Mouse (Mus musculus) heart, embryonic 16.5 days (tissue): ENCODE measurements around the gene 4931406C07Rik. TPM values are rescaled to one million over a fixed set of nuclear protein-coding genes. Genes with fewer than 3 reads are reported as not detected.
A peak's percentile ranks its signal among the peaks of the same experiment; 100 is the strongest.
"Not testable (repeated sequence)": the region's sequence is repeated elsewhere in the genome, so short reads cannot be mapped to it uniquely, and the experiment has no call there.

Experiments
- ATAC-seq: fragments of 200-750 bp; cut with Nextera tagmentation; replicated peaks from 2 replicates; pipeline ENCODE4 v1.8.0; 2017; ENCODE audit warnings: moderate number of reproducible peaks; ENCODE audit not compliant: insufficient read depth, low FRiP score; ENCODE audit errors: extremely low read depth
- H3K27ac ChIP-seq: fragments of 300-500 bp; sonication (generic); 2 replicates; pipeline ENCODE4 v1.5.1; 2014; ENCODE audit warnings: mild to moderate bottlenecking, low read length, control low read depth, moderate library complexity
- H3K27me3 ChIP-seq: fragments of 300-500 bp; sonication (generic); 2 replicates; pipeline ENCODE4 v1.6.1; 2014; ENCODE audit warnings: low read length, mixed read lengths; ENCODE audit not compliant: control insufficient read depth, insufficient read depth
- H3K36me3 ChIP-seq: fragments of 300-500 bp; sonication (generic); 2 replicates; pipeline ENCODE4 v1.6.1; 2014; ENCODE audit not compliant: control insufficient read depth, insufficient read depth
- H3K4me1 ChIP-seq: fragments of 300-500 bp; sonication (generic); 2 replicates; pipeline ENCODE4 v1.6.1; 2014; ENCODE audit warnings: low read length, mixed read lengths; ENCODE audit not compliant: control insufficient read depth, insufficient read depth
- H3K4me2 ChIP-seq: fragments of 300-500 bp; sonication (generic); 2 replicates; pipeline ENCODE4 v1.6.1; 2014; ENCODE audit warnings: low read depth, mild to moderate bottlenecking, control low read depth, low read length
- H3K4me3 ChIP-seq: fragments of 300-500 bp; sonication (generic); 2 replicates; pipeline ENCODE4 v1.5.1; 2014; ENCODE audit warnings: mild to moderate bottlenecking, control low read depth, low read length
- H3K9ac ChIP-seq: fragments of 300-500 bp; sonication (generic); 2 replicates; pipeline ENCODE4 v1.6.1; 2014; ENCODE audit warnings: low read length, control low read depth
- H3K9me3 ChIP-seq: fragments of 300-500 bp; sonication (generic); replicated peaks from 2 replicates; pipeline ENCODE4 v1.6.1; 2016; ENCODE audit warnings: low read length; ENCODE audit not compliant: control insufficient read depth
- WGBS: fragments of 180-500 bp; shearing (Covaris S2); extraction: QIAGEN DNeasy Blood & Tissue Kit; methylation state at CpG from one replicate; pipeline ENCODE4 v1.1.7; 2014; 5-methylcytosine and 5-hydroxymethylcytosine counted together
- polyA plus RNA-seq: library from polyadenylated mRNA; unstranded; fragments of >200 nt; fragmentation: Nextera tagmentation; extraction: Ambion mirVana; gene quantifications from 2 replicates; pipeline ENCODE4 v1.2.1, GENCODE M21; 2015

4931406C07Rik gene
- polyA plus RNA-seq, 1 experiment from 2014 or later, result 6.2 TPM

GRCm38 (mm10) chr9:15312054-15312735 lies 5.9 kb upstream of the 4931406C07Rik start:
- WGBS, result 80% methylated on average over 2 of the region's 2 CpGs

GRCm38 (mm10) chr9:15310179-15310578 lies 3.9 kb upstream of the 4931406C07Rik start:
- no peak overlapping the region for H3K4me3 ChIP-seq
- no peaks in the 10 kb centered on the region for H3K27me3 ChIP-seq
- ATAC-seq, result no peak
- no peaks in the 10 kb centered on the region for H3K9me3 ChIP-seq
- peaks cover 52% of the 10 kb centered on the region for H3K36me3 ChIP-seq
- no peak overlapping the region for H3K4me2 ChIP-seq
- H3K9ac ChIP-seq, result no peak overlapping the region
- WGBS, result 89% methylated on average over 1 of the region's 1 CpGs
- H3K4me1 ChIP-seq, result peaks cover 22% of the 10 kb centered on the region
- H3K27ac ChIP-seq, result no peak overlapping the region

More at GRCm38 (mm10) chr9:15312054-15312735, 5.9 kb upstream of the 4931406C07Rik start:
- H3K4me2 ChIP-seq, result no peak overlapping the region
- no peak for ATAC-seq
- H3K4me1 ChIP-seq, result peaks cover 17% of the 10 kb centered on the region
- H3K4me3 ChIP-seq, result no peak overlapping the region
- H3K27ac ChIP-seq, result no peak overlapping the region
- peaks cover 61% of the 10 kb centered on the region for H3K36me3 ChIP-seq
- H3K27me3 ChIP-seq, result no peaks in the 10 kb centered on the region
- H3K9me3 ChIP-seq, result no peaks in the 10 kb centered on the region
- no peak overlapping the region for H3K9ac ChIP-seq

- Histone ChIP-seq H3K27me3 (no peaks in the 10 kb centered on the region), H3K4me3 (no peak overlapping the region), H3K36me3 (peaks cover 44% of the 10 kb centered on the region), H3K4me1 (peaks cover 22% of the 10 kb centered on the region), H3K27ac (no peak overlapping the region), H3K9ac (no peak overlapping the region), H3K9me3 (no peaks in the 10 kb centered on the region), H3K4me2 (no peak overlapping the region)
- 65% methylated on average over 4 of the region's 4 CpGs for WGBS
- no peak for ATAC-seq
Measured at GRCm38 (mm10) chr9:15309425-15309824, 3.2 kb upstream of the 4931406C07Rik start.

- Histone ChIP-seq H3K36me3 (peaks cover 33% of the 10 kb centered on the region), H3K4me2 (no peak overlapping the region; the same call in 1 of the 2 replicates), H3K4me1 (peaks cover 22% of the 10 kb centered on the region), H3K9ac (no peak overlapping the region), H3K27ac (no peak overlapping the region), H3K27me3 (no peaks in the 10 kb centered on the region), H3K4me3 (no peak overlapping the region), H3K9me3 (no peaks in the 10 kb centered on the region)
- WGBS, result 38% methylated on average over 2 of the region's 2 CpGs
- ATAC-seq, result no peak
Measured at GRCm38 (mm10) chr9:15308254-15308653, 2.0 kb upstream of the 4931406C07Rik start.

GRCm38 (mm10) chr9:15307257-15307656 lies 1.0 kb upstream of the 4931406C07Rik start:
- Histone ChIP-seq H3K27ac (peak overlapping the region; percentile 96), H3K9ac (peak overlapping the region; percentile 95), H3K4me3 (peak overlapping the region; percentile 95), H3K9me3 (no peaks in the 10 kb centered on the region), H3K36me3 (peaks cover 28% of the 10 kb centered on the region), H3K27me3 (no peaks in the 10 kb centered on the region), H3K4me2 (peak overlapping the region; percentile 70), H3K4me1 (peaks cover 22% of the 10 kb centered on the region)
- WGBS, result 7% methylated on average over 6 of the region's 6 CpGs
- ATAC-seq, result no peak

- peak; percentile 98 for ATAC-seq
- Histone ChIP-seq H3K36me3 (peaks cover 19% of the 10 kb centered on the region; the same call in 1 of the 2 replicates), H3K4me2 (peak within 1 kb of the TSS; percentile 70), H3K27ac (peak within 1 kb of the TSS; percentile 96), H3K27me3 (no peaks in the 10 kb centered on the region), H3K4me3 (peak within 1 kb of the TSS; percentile 95), H3K9me3 (no peaks in the 10 kb centered on the region), H3K4me1 (peaks cover 26% of the 10 kb centered on the region), H3K9ac (peak within 1 kb of the TSS; percentile 95)
- 12% methylated on average over 45 of the region's 45 CpGs for WGBS
Measured at GRCm38 (mm10) chr9:15305503-15306397, 498 bp downstream of the 4931406C07Rik start, which contains the start of gene Taf1d. Gene Taf1d, plus strand, starts transcription at chr9:15306214.

GRCm38 (mm10) chr9:15302881-15303280 lies 3.4 kb downstream of the 4931406C07Rik start:
- H3K4me3 ChIP-seq, result no peak overlapping the region
- H3K9ac ChIP-seq, result no peak overlapping the region
- no peak overlapping the region for H3K27ac ChIP-seq
- ATAC-seq, result no peak
- H3K4me2 ChIP-seq, result no peak overlapping the region
- 72% methylated on average over 2 of the region's 2 CpGs for WGBS
- no peaks in the 10 kb centered on the region for H3K9me3 ChIP-seq
- H3K4me1 ChIP-seq, result peaks cover 16% of the 10 kb centered on the region
- no peaks in the 10 kb centered on the region for H3K36me3 ChIP-seq
- H3K27me3 ChIP-seq, result no peaks in the 10 kb centered on the region

GRCm38 (mm10) chr9:15302006-15302405 lies 4.2 kb downstream of the 4931406C07Rik start:
- H3K9ac ChIP-seq, H3K27me3 ChIP-seq, H3K4me3 ChIP-seq, H3K27ac ChIP-seq, H3K4me1 ChIP-seq, H3K9me3 ChIP-seq, H3K4me2 ChIP-seq, ATAC-seq, H3K36me3 ChIP-seq: not testable (repeated sequence)
- WGBS, result 75% methylated on average over 6 of the region's 6 CpGs

GRCm38 (mm10) chr9:15301399-15301798 lies 4.8 kb downstream of the 4931406C07Rik start:
- H3K4me3 ChIP-seq, result no peak overlapping the region
- H3K27ac ChIP-seq, result peak overlapping the region; percentile 79
- H3K9me3 ChIP-seq, result no peaks in the 10 kb centered on the region
- no peaks in the 10 kb centered on the region for H3K36me3 ChIP-seq
- no peak for ATAC-seq
- whole genome bisulfite sequencing, result 45% methylated on average over 6 of the region's 6 CpGs
- no peak overlapping the region for H3K9ac ChIP-seq
- no peaks in the 10 kb centered on the region for H3K27me3 ChIP-seq
- H3K4me1 ChIP-seq, result peaks cover 9% of the 10 kb centered on the region; the same call in 1 of the 2 replicates
- peak overlapping the region; percentile 32; the same call in 1 of the 2 replicates for H3K4me2 ChIP-seq
